Mouse (Mus musculus) cerebellum, adult 9-11 months (tissue): ENCODE results near the gene Cpsf4l.

Experiments used
- DNase-seq: peaks from one replicate; pipeline ENCODE4 v3.0.0; 2022

Cpsf4l gene

GRCm38 (mm10) chr11:113697571-113697970, 12.2 kb downstream of the Cpsf4l start:
- DNase-seq: no peak

- DNase-seq: no peak
Measured at GRCm38 (mm10) chr11:113691851-113692250, 18.0 kb downstream of the Cpsf4l start.

- no peak for DNase-seq
Measured at GRCm38 (mm10) chr11:113691318-113691717, 18.5 kb downstream of the Cpsf4l start.

GRCm38 (mm10) chr11:113690506-113690905, 19.3 kb downstream of the Cpsf4l start:
- DNase-seq: no peak

GRCm38 (mm10) chr11:113687031-113687430, 22.8 kb downstream of the Cpsf4l start:
- DNase-seq: no peak

GRCm38 (mm10) chr11:113684707-113685426, 24.9 kb downstream of the Cpsf4l start:
- DNase-seq: peak; percentile 57

GRCm38 (mm10) chr11:113683957-113684706, 25.7 kb downstream of the Cpsf4l start, which contains the start of the genes Fam104a and D11Wsu47e:
Gene Fam104a, minus strand, starts transcription at chr11:113684155.
Gene D11Wsu47e, plus strand, starts transcription at chr11:113684412.
- peak; percentile 96 for DNase-seq

- no peak for DNase-seq
Measured at GRCm38 (mm10) chr11:113683627-113683956, 26.2 kb downstream of the Cpsf4l start.

GRCm38 (mm10) chr11:113682897-113683626, 26.8 kb downstream of the Cpsf4l start:
- DNase-seq: peak; percentile 73

GRCm38 (mm10) chr11:113681979-113682378, 27.8 kb downstream of the Cpsf4l start:
- DNase-seq: no peak

GRCm38 (mm10) chr11:113680954-113681353, 28.9 kb downstream of the Cpsf4l start:
- DNase-seq: no peak

GRCm38 (mm10) chr11:113678373-113678772, 31.4 kb downstream of the Cpsf4l start:
- DNase-seq: no peak

GRCm38 (mm10) chr11:113677378-113677777, 32.4 kb downstream of the Cpsf4l start:
- no peak for DNase-seq

- no peak for DNase-seq
Measured at GRCm38 (mm10) chr11:113676847-113677246, 33.0 kb downstream of the Cpsf4l start.

- DNase-seq: peak; percentile 9
Measured at GRCm38 (mm10) chr11:113674595-113674994, 35.2 kb downstream of the Cpsf4l start.

- DNase-seq: peak; percentile 56
Measured at GRCm38 (mm10) chr11:113673614-113674013, 36.2 kb downstream of the Cpsf4l start.

GRCm38 (mm10) chr11:113669711-113670110, 40.1 kb downstream of the Cpsf4l start:
- DNase-seq: no peak

GRCm38 (mm10) chr11:113668857-113669256, 41.0 kb downstream of the Cpsf4l start:
- no peak for DNase-seq

- no peak for DNase-seq
Measured at GRCm38 (mm10) chr11:113667704-113668103, 42.1 kb downstream of the Cpsf4l start.

GRCm38 (mm10) chr11:113667122-113667521, 42.7 kb downstream of the Cpsf4l start:
- no peak for DNase-seq

- peak; percentile 39 for DNase-seq
Measured at GRCm38 (mm10) chr11:113666648-113667047, 43.2 kb downstream of the Cpsf4l start.

GRCm38 (mm10) chr11:113666205-113666604, 43.6 kb downstream of the Cpsf4l start:
- no peak for DNase-seq

GRCm38 (mm10) chr11:113664279-113664678, 45.5 kb downstream of the Cpsf4l start:
- no peak for DNase-seq
